Mouse (Mus musculus): ENCODE results near the gene Oprl1. TPM values are rescaled to one million over a fixed set of nuclear protein-coding genes. Genes with fewer than 3 reads are reported as not detected.

Oprl1 gene
- total RNA-seq, 2 experiments from 2014 or later, result 64.5 to 65.5 TPM

GRCm38 (mm10) chr2:181689466-181690160 is 25.2 kb upstream of the Oprl1 start:
- DNase-seq (ENCODE audit: low spot score in 2 of 2), result peak; percentile 34 to 56
- intact Hi-C loops (cut with DNase I), result no loop called here

GRCm38 (mm10) chr2:181691083-181691482 is 23.7 kb upstream of the Oprl1 start:
- intact Hi-C loops (cut with DNase I), result no loop called here
- no peak for DNase-seq (ENCODE audit: low spot score in 2 of 2)

- intact Hi-C loops (cut with DNase I), result no loop called here
Measured at GRCm38 (mm10) chr2:181691571-181691970, 23.2 kb upstream of the Oprl1 start.

GRCm38 (mm10) chr2:181692304-181692703 is 22.5 kb upstream of the Oprl1 start:
- no peak for DNase-seq (ENCODE audit: low spot score in 2 of 2)
- intact Hi-C loops (cut with DNase I), result no loop called here

More at GRCm38 (mm10) chr2:181691571-181691970, 23.2 kb upstream of the Oprl1 start:
- DNase-seq (ENCODE audit: low spot score in 2 of 2), result no peak

GRCm38 (mm10) chr2:181693339-181694280 is 21.2 kb upstream of the Oprl1 start, which contains the start of gene Rgs19:
TSS of gene Rgs19 (minus strand) at chr2:181693977.
- DNase-seq (ENCODE audit: low spot score in 2 of 2), result peak; percentile 66 to 81
- intact Hi-C loops (cut with DNase I), result no loop called here

- DNase-seq (ENCODE audit: low spot score in 2 of 2), result no peak
- intact Hi-C loops (cut with DNase I), result no loop called here
Measured at GRCm38 (mm10) chr2:181694581-181694980, 20.2 kb upstream of the Oprl1 start.

GRCm38 (mm10) chr2:181695776-181696175 is 19.0 kb upstream of the Oprl1 start:
- intact Hi-C loops (cut with DNase I), result no loop called here
- no peak for DNase-seq (ENCODE audit: low spot score in 2 of 2)

GRCm38 (mm10) chr2:181696801-181697420 is 17.9 kb upstream of the Oprl1 start:
- intact Hi-C loops (cut with DNase I), result no loop called here
- no peak for DNase-seq (ENCODE audit: low spot score in 2 of 2)

GRCm38 (mm10) chr2:181698241-181698640 is 16.6 kb upstream of the Oprl1 start, which contains the start of gene Lkaaear1:
TSS of gene Lkaaear1 (minus strand) at chr2:181698442.
- DNase-seq (ENCODE audit: low spot score in 2 of 2), result no peak
- intact Hi-C loops (cut with DNase I), result no loop called here

- peak in 1 of 2 experiments; percentile 26 for DNase-seq (ENCODE audit: low spot score in 2 of 2)
- intact Hi-C loops (cut with DNase I), result no loop called here
Measured at GRCm38 (mm10) chr2:181706668-181707067, 8.1 kb upstream of the Oprl1 start.

- intact Hi-C loops (cut with DNase I), result no loop called here
- peak; percentile 60 to 83 for DNase-seq (ENCODE audit: low spot score in 2 of 2)
Measured at GRCm38 (mm10) chr2:181713749-181714148, 1.1 kb upstream of the Oprl1 start.

- DNase-seq (ENCODE audit: low spot score in 2 of 2), result no peak
- intact Hi-C loops (cut with DNase I), result no loop called here
Measured at GRCm38 (mm10) chr2:181715382-181715781, 566 bp downstream of the Oprl1 start.

- peak in 1 of 2 experiments; percentile 4 for DNase-seq (ENCODE audit: low spot score in 2 of 2)
- intact Hi-C loops (cut with DNase I), result no loop called here
Measured at GRCm38 (mm10) chr2:181716991-181717390, 2.2 kb downstream of the Oprl1 start.

- intact Hi-C loops (cut with DNase I), result loop anchor here (10.0 kb wide), 2 partner anchors 115 to 145 kb away; partner anchors contain the start of genes Pcmtd2 and Polr3k
- DNase-seq (ENCODE audit: low spot score in 2 of 2), result no peak
Measured at GRCm38 (mm10) chr2:181720061-181720460, 5.2 kb downstream of the Oprl1 start.

GRCm38 (mm10) chr2:181721200-181721599 is 6.4 kb downstream of the Oprl1 start:
- intact Hi-C loops (cut with DNase I), result loop anchor here (10.0 kb wide), 2 partner anchors 114 to 144 kb away; partner anchors contain the start of genes Pcmtd2 and Polr3k
- DNase-seq (ENCODE audit: low spot score in 2 of 2), result no peak

- DNase-seq (ENCODE audit: low spot score in 2 of 2), result peak in 1 of 2 experiments; percentile 35
- intact Hi-C loops (cut with DNase I), result loop anchor here (10.0 kb wide), 2 partner anchors 113 to 143 kb away; partner anchors contain the start of genes Pcmtd2 and Polr3k
Measured at GRCm38 (mm10) chr2:181722213-181722612, 7.4 kb downstream of the Oprl1 start.

- no peak for DNase-seq (ENCODE audit: low spot score in 2 of 2)
Measured at GRCm38 (mm10) chr2:181727659-181728262, 12.9 kb downstream of the Oprl1 start.

GRCm38 (mm10) chr2:181730051-181730450 is 15.2 kb downstream of the Oprl1 start:
- DNase-seq (ENCODE audit: low spot score in 2 of 2), result no peak
- intact Hi-C loops (cut with DNase I), result no loop called here

More at GRCm38 (mm10) chr2:181727659-181728262, 12.9 kb downstream of the Oprl1 start:
- intact Hi-C loops (cut with DNase I), result loop anchor here (10.0 kb wide), 2 partner anchors 107 to 137 kb away; partner anchors contain the start of genes Pcmtd2 and Polr3k

- intact Hi-C loops (cut with DNase I), result no loop called here
- no peak for DNase-seq (ENCODE audit: low spot score in 2 of 2)
Measured at GRCm38 (mm10) chr2:181752626-181753025, 37.8 kb downstream of the Oprl1 start.

Data from left cerebral cortex, postnatal 14 days (tissue).